Mouse (Mus musculus) limb, embryonic 14.5 days (tissue): ENCODE data around the gene Casp7. TPM values are rescaled to one million over a fixed set of nuclear protein-coding genes. Genes with fewer than 3 reads are reported as not detected.

Experiments used
- ATAC-seq: fragments of 200-750 bp; cut with Nextera tagmentation; 2 replicates; pipeline ENCODE4 v1.8.0; 2017; ENCODE audit warnings: low read depth, moderate number of reproducible peaks, moderate TSS enrichment; ENCODE audit not compliant: low FRiP score
- DNase-seq: peaks from one replicate; pipeline ENCODE4 v3.0.0-alpha.2; 2015; ENCODE audit warnings: low spot score
- H3K27ac ChIP-seq: fragments of 300-500 bp; sonication (generic); replicated peaks from 2 replicates; pipeline ENCODE4 v1.5.1; 2014; ENCODE audit warnings: low read depth, mild to moderate bottlenecking, low read length, moderate library complexity, mixed read lengths
- H3K27me3 ChIP-seq: fragments of 300-500 bp; sonication (generic); 2 replicates; pipeline ENCODE4 v1.6.1; 2014; ENCODE audit warnings: low read length, mixed read lengths; ENCODE audit not compliant: control insufficient read depth, insufficient read depth
- H3K36me3 ChIP-seq: fragments of 300-500 bp; sonication (generic); 2 replicates; pipeline ENCODE4 v1.6.1; 2014; ENCODE audit warnings: mild to moderate bottlenecking, low read length, moderate library complexity, mixed read lengths; ENCODE audit not compliant: control insufficient read depth, insufficient read depth
- H3K4me1 ChIP-seq: fragments of 300-500 bp; sonication (generic); 2 replicates; pipeline ENCODE4 v1.6.1; 2014; ENCODE audit warnings: antibody characterized with exemption, low read length, mixed read lengths; ENCODE audit not compliant: control insufficient read depth, insufficient read depth
- H3K4me2 ChIP-seq: fragments of 300-500 bp; sonication (generic); replicated peaks from 2 replicates; pipeline ENCODE4 v1.6.1; 2014; ENCODE audit warnings: low read depth, mild to moderate bottlenecking, low read length, moderate library complexity; ENCODE audit not compliant: severe bottlenecking
- H3K4me3 ChIP-seq: fragments of 300-500 bp; sonication (generic); replicated peaks from 2 replicates; pipeline ENCODE4 v1.5.1; 2014; ENCODE audit warnings: low read length
- H3K9ac ChIP-seq: fragments of 300-500 bp; sonication (generic); 2 replicates; pipeline ENCODE4 v1.6.1; 2014; ENCODE audit warnings: mild to moderate bottlenecking, low read depth, low read length, moderate library complexity; ENCODE audit not compliant: severe bottlenecking
- H3K9me3 ChIP-seq: fragments of 300-500 bp; sonication (generic); 2 replicates; pipeline ENCODE4 v1.6.1; 2016; ENCODE audit warnings: low read length; ENCODE audit not compliant: control insufficient read depth
- POLR2A ChIP-seq: fragments of 200-500 bp; IDR thresholded peaks from 2 replicates; pipeline ENCODE4 v1.8.0; 2012; ENCODE audit warnings: inconsistent platforms, mild to moderate bottlenecking, moderate library complexity, borderline replicate concordance; ENCODE audit not compliant: insufficient read depth, insufficient read length; ENCODE audit errors: extremely low read depth
- WGBS: fragments of 180-500 bp; shearing (Covaris S2); extraction: QIAGEN DNeasy Blood & Tissue Kit; methylation state at CpG from one replicate; pipeline ENCODE4 v1.1.7; 2014; 5-methylcytosine and 5-hydroxymethylcytosine counted together
- polyA plus RNA-seq, 2 experiments: library from polyadenylated mRNA; depleted of rRNA in 1 of 2; stranded (reverse) in 1 of 2; unstranded in 1 of 2; fragments of >200 nt; fragmentation: Nextera tagmentation in 1 of 2; extraction: Ambion mirVana in 1 of 2; gene quantifications; 2 replicates each; pipeline versions ENCODE4 v1.2.1 to v1.2.3; 2012 to 2014

The Casp7 gene
- polyA plus RNA-seq, 2 experiments = 18.6 to 23.7 TPM

DNA sequence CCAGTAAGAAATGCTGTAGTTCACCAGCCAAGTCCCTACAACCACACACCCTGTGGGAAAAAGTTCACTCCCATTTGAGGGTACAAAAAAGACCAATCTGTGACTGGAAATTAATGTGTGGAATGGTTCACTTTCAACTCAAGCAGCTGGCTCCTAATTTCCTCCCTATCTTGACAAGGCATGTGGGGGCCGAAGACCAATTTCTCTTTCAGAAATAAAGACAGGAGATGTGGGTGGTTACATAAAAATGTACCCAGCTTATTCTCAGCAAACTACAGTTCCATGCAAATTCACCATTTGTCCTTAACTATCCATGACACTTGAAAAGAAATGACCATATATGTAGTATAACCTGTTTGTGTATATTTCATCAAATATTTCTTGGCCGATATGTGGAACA is 55.5 kb downstream of the Casp7 start:
- WGBS = 94% methylated on average over 2 of the region's 2 CpGs
- no peak overlapping the region for H3K9ac ChIP-seq

DNA sequence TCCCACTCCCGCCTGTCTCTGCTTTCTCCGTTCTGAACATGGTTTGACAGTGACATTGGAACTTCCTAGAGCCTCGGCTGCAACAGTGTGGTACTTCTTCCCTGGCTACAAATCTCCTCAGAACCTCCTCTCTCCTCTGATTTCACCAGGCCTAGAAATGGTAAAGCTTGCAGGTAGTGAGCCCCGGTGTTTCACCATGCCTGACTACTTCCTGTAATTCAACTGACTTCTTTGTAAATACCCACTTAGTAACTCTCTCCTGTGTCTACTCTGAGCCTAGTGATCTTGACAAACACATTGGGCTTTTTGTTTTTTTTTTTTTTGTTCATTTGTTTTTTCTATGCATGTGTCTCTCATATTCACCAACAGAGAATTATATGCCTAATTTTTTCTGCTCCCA is 57.9 kb downstream of the Casp7 start:
- no peak for ATAC-seq
- H3K4me1 ChIP-seq = no peaks in the 10 kb centered on the region
- no peak overlapping the region for H3K4me2 ChIP-seq
- DNase-seq = no peak
- 70% methylated on average over 4 of the region's 4 CpGs for WGBS
- no peak overlapping the region for H3K27ac ChIP-seq
- H3K9ac ChIP-seq = no peak overlapping the region
- no peak overlapping the region for H3K4me3 ChIP-seq
- H3K27me3 ChIP-seq = no peaks in the 10 kb centered on the region
- no peak for TF ChIP-seq POLR2A
- H3K36me3 ChIP-seq = no peaks in the 10 kb centered on the region
- H3K9me3 ChIP-seq = no peaks in the 10 kb centered on the region

More for the DNA sequence above, 55.5 kb downstream of the Casp7 start:
- no peaks in the 10 kb centered on the region for H3K27me3 ChIP-seq
- no peak for DNase-seq
- H3K4me2 ChIP-seq = no peak overlapping the region
- no peak for TF ChIP-seq POLR2A
- no peak overlapping the region for H3K27ac ChIP-seq
- H3K4me1 ChIP-seq = no peaks in the 10 kb centered on the region
- H3K4me3 ChIP-seq = no peak overlapping the region
- ATAC-seq = no peak
- no peaks in the 10 kb centered on the region for H3K9me3 ChIP-seq
- H3K36me3 ChIP-seq = no peaks in the 10 kb centered on the region

DNA sequence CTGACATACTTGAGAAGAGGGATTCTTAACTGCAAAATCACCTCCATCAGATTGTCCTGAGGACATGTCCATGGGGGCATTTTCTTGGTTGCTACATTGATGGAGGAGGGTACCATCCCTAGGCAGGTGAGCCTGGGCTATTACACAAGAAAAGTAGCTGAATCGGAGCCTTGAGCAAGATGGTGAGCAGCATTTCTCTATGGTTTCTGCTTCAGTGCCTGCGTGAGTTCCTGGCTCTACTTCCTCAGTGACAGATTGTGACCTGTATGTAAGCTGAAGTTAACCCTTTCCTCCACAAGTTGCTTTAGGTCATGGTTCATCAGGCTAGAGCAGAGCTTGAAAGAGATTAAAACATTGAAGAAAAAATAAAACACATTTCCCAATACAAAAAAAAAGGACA is 58.4 kb downstream of the Casp7 start:
- Histone ChIP-seq H3K9ac (no peak overlapping the region), H3K4me1 (no peaks in the 10 kb centered on the region), H3K27ac (no peak overlapping the region), H3K36me3 (no peaks in the 10 kb centered on the region), H3K4me3 (no peak overlapping the region), H3K4me2 (no peak overlapping the region), H3K9me3 (no peaks in the 10 kb centered on the region), H3K27me3 (no peaks in the 10 kb centered on the region)
- DNase-seq (no peak), ATAC-seq (no peak)
- WGBS = 56% methylated on average over 2 of the region's 2 CpGs
- no peak for TF ChIP-seq POLR2A

DNA sequence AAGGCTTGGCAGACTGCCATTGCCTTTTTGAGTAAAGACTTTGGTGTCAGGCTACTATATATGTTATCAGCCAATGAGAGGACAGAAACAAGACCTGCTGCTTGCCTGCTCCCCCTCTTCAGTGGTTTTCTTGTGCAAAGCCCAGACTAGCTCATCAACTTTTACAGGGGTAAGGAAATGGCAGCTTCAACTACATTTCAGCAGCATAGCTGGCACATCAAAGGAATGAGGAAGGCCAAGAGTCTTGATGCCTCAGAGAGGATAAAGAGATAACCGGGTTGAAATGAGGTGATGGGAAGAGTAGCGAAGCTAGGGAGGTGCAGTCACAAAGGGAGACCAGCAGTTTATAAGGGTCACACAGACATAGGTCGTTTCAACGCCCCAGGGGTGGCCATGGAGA is 60.6 kb downstream of the Casp7 start:
- Histone ChIP-seq H3K4me3 (no peak overlapping the region), H3K9ac (no peak overlapping the region), H3K4me2 (no peak overlapping the region), H3K36me3 (no peaks in the 10 kb centered on the region), H3K4me1 (peaks cover 5% of the 10 kb centered on the region), H3K9me3 (no peaks in the 10 kb centered on the region), H3K27me3 (no peaks in the 10 kb centered on the region), H3K27ac (no peak overlapping the region)
- 63% methylated on average over 4 of the region's 4 CpGs for WGBS
- TF ChIP-seq POLR2A = no peak
- DNase-seq (no peak), ATAC-seq (no peak)

DNA sequence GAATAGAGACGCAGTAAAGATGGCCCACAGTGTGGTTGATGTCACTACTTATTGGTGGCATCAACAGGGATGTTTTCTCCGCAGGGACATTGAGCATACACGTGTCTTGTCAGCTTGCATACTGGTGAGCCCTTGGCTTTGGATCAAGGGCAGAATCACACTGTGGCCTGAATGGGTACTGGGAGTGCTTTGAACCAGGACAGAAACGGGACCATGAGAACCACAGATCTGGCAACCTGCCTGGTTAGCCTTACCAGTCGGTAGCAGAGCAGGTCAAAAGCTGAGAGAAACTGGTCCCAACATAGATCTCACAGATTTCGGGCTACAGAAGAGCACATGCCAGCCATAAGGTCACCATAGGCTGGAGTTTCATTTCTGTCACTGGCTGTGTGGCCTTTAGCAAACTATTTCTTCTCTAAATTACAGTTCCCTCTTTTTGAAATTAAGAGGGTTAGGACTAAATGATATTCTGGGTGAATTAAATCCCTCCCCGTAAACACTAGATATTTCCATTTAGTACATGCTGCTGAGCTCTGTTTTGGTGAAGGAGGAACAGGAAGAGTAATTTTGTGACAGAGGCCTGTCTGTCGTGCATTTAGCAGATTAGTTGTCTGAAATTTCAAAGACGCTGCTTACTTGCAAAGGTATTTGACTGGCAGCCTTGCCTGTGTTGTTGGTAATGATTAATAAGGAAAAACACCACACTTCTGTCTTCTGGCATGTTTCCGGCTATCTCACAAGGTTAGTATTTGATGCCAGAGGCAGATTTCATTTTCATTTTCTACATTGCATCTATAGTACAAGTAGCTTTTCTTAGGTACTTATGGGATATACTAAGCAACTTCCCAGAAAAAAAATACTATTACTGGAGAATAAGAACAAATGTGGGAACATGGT is 62.5 kb downstream of the Casp7 start:
- Histone ChIP-seq H3K27ac (no peak overlapping the region), H3K4me1 (peaks cover 5% of the 10 kb centered on the region), H3K36me3 (no peaks in the 10 kb centered on the region), H3K9ac (no peak overlapping the region), H3K27me3 (no peaks in the 10 kb centered on the region), H3K4me3 (no peak overlapping the region), H3K4me2 (no peak overlapping the region), H3K9me3 (no peaks in the 10 kb centered on the region)
- no peak for DNase-seq
- 82% methylated on average over 10 of the region's 10 CpGs for WGBS
- no peak for ATAC-seq
- TF ChIP-seq POLR2A = no peak
